Mouse (Mus musculus) granulocyte monocyte progenitor cell, adult 5-6 weeks (primary cell): ENCODE data around the gene Zmiz1. TPM values are rescaled to one million over a fixed set of nuclear protein-coding genes. Genes with fewer than 3 reads are reported as not detected.

Experiments used
- ATAC-seq: replicated peaks from 2 replicates; pipeline ENCODE4 v1.8.0; 2016; ENCODE audit warnings: mild to moderate bottlenecking, moderate TSS enrichment, inconsistent platforms; ENCODE audit not compliant: poor library complexity, severe bottlenecking
- total RNA-seq, 2 experiments: library from RNA; stranded (forward) in 1 of 2; stranded (reverse) in 1 of 2; fragments of 200-712, 200-1000 nt in 1 of 2; fragments of >200 nt in 1 of 2; fragmentation: Nextera tagmentation in 1 of 2; gene quantifications; 2 replicates each; pipeline ENCODE4 v1.2.3; 2014 to 2017

Gene Zmiz1
- total RNA-seq (2014; fragmentation: Nextera tagmentation) (93.2 and 97.4 TPM in 2 replicates), total RNA-seq (2017) (6.9 and 8.9 TPM in 2 replicates)

GRCm38 (mm10) chr14:25459016-25459393 is at the start of gene Zmiz1:
TSS of gene Zmiz1 (plus strand) at chr14:25459185.
- ATAC-seq, result peak; percentile 44

- peak; percentile 60 for ATAC-seq
Measured at GRCm38 (mm10) chr14:25411848-25412527, 47.0 kb upstream of the Zmiz1 start.

GRCm38 (mm10) chr14:25412811-25413210 is 46.2 kb upstream of the Zmiz1 start:
- no peak for ATAC-seq

- ATAC-seq, result peak; percentile 73
Measured at GRCm38 (mm10) chr14:25413510-25413909, 45.5 kb upstream of the Zmiz1 start.

GRCm38 (mm10) chr14:25414115-25414514 is 44.9 kb upstream of the Zmiz1 start:
- ATAC-seq, result peak; percentile 16; the same call in 1 of the 2 replicates

GRCm38 (mm10) chr14:25420001-25420690 is 38.8 kb upstream of the Zmiz1 start:
- ATAC-seq, result no peak

GRCm38 (mm10) chr14:25420987-25421386 is 38.0 kb upstream of the Zmiz1 start:
- no peak for ATAC-seq

GRCm38 (mm10) chr14:25421596-25422001 is 37.4 kb upstream of the Zmiz1 start:
- ATAC-seq, result no peak

GRCm38 (mm10) chr14:25422946-25423345 is 36.0 kb upstream of the Zmiz1 start:
- no peak for ATAC-seq

GRCm38 (mm10) chr14:25423721-25424443 is 35.1 kb upstream of the Zmiz1 start:
- no peak for ATAC-seq

GRCm38 (mm10) chr14:25438255-25438654 is 20.7 kb upstream of the Zmiz1 start:
- ATAC-seq, result no peak

GRCm38 (mm10) chr14:25440116-25440515 is 18.9 kb upstream of the Zmiz1 start:
- no peak; the same call in 1 of the 2 replicates for ATAC-seq

- no peak for ATAC-seq
Measured at GRCm38 (mm10) chr14:25440777-25441176, 18.2 kb upstream of the Zmiz1 start.

- ATAC-seq, result peak; percentile 29; the same call in 1 of the 2 replicates
Measured at GRCm38 (mm10) chr14:25441469-25441868, 17.5 kb upstream of the Zmiz1 start.

- no peak for ATAC-seq
Measured at GRCm38 (mm10) chr14:25442676-25443075, 16.3 kb upstream of the Zmiz1 start.

- no peak for ATAC-seq
Measured at GRCm38 (mm10) chr14:25447136-25447775, 11.7 kb upstream of the Zmiz1 start.

GRCm38 (mm10) chr14:25448471-25448870 is 10.5 kb upstream of the Zmiz1 start:
- ATAC-seq, result no peak

- ATAC-seq, result no peak
Measured at GRCm38 (mm10) chr14:25451099-25451667, 7.8 kb upstream of the Zmiz1 start.

GRCm38 (mm10) chr14:25451699-25452632 is 7.0 kb upstream of the Zmiz1 start:
- ATAC-seq, result no peak
